Mouse (Mus musculus): ENCODE data around the gene Megf11. TPM values are rescaled to one million over a fixed set of nuclear protein-coding genes. Genes with fewer than 3 reads are reported as not detected.
"Not testable (repeated sequence)": the region's sequence is repeated elsewhere in the genome, so short reads cannot be mapped to it uniquely, and the experiment has no call there.

Gene Megf11
- polyA plus RNA-seq, 1 experiment from 2014 or later, result 9.4 TPM

DNA sequence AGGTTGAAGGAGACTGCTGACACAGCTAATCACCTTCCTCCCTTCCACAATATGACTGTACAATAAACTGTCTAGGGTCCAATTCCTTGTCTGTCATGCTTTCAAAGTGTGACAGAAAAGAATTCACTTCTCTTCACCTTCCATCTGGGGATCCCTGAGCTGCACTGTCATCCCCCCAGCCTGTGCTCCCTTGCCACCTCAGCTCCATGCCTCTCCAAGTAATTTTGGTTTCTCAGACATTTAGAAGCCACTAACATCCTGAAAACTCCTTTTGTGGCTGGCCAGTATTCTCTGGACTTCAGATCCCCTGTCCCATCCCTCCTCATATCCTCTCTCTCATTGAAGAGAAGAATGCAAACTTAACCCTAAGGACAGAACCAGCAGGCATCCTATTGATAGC is 317.0 kb downstream of the Megf11 start:
- Histone ChIP-seq H3K9me3 (no peaks in the 10 kb centered on the region), H3K36me3 (peaks cover 25% of the 10 kb centered on the region), H3K4me3 (replicated peaks) (no peak overlapping the region), H3K27ac (no peak overlapping the region), H3K4me1 (replicated peaks) (no peaks in the 10 kb centered on the region; the same call in 1 of the 2 replicates), H3K4me2 (replicated peaks) (no peak overlapping the region), H3K9ac (replicated peaks) (no peak overlapping the region), H3K27me3 (no peaks in the 10 kb centered on the region)
- ATAC-seq, result no peak

DNA sequence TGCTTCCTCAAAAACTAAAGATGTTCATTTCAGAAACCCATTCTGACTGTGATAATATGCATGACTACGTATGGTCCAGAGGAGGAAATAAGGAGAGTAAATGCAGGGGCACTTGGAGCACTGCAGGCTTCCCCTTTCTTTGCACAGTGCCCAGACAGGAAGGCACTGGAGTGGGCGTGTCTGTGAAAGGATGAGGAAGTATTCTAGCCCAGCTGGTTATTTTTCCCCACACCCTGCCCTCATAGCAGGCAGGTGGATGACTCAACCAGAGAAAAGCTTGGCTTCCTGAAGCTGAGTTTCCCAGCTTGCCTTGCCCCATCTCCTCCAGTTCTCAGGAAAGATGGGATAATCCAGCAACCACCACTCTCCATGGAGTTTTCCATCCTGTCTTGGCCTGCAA is 317.5 kb downstream of the Megf11 start:
- Histone ChIP-seq H3K4me1 (replicated peaks) (no peaks in the 10 kb centered on the region; the same call in 1 of the 2 replicates), H3K27ac (no peak overlapping the region), H3K4me3 (replicated peaks) (no peak overlapping the region), H3K36me3 (peaks cover 25% of the 10 kb centered on the region), H3K4me2 (replicated peaks) (no peak overlapping the region), H3K9ac (replicated peaks) (no peak overlapping the region), H3K9me3 (no peaks in the 10 kb centered on the region), H3K27me3 (no peaks in the 10 kb centered on the region)
- ATAC-seq, result no peak
- 74% methylated on average over 2 of the region's 2 CpGs for WGBS

DNA sequence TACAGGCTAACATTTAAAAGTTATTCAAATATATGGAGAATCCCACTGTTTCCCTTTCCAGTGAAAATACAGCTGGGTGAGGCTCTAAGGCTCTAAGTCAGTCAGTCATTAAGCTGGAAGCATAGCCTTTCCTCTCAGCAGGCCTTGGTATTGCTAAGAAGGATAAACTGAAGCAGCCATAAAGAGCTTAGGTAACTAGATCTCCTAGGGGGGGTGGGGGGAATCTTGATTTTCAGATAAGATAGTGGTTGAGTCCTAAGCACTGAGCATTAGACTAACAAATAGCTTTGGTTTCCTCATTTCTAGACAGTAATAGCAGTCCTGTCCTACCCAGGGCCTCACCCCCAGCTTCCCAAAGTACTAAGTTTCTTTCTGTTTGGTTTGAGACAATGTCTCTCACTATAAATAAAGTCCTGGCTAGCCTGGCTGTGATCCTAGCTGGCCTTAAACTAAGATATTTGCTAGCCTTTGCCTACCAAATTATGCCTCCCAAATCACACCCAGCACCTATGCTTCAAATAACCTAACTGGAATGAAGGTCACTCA is 318.1 kb downstream of the Megf11 start:
- Histone ChIP-seq H3K4me2 (replicated peaks) (no peak overlapping the region), H3K9ac (replicated peaks) (no peak overlapping the region), H3K36me3 (peaks cover 28% of the 10 kb centered on the region), H3K9me3 (no peaks in the 10 kb centered on the region), H3K27me3 (no peaks in the 10 kb centered on the region), H3K4me1 (replicated peaks) (no peaks in the 10 kb centered on the region; the same call in 1 of the 2 replicates), H3K4me3 (replicated peaks) (no peak overlapping the region), H3K27ac (no peak overlapping the region)
- no peak for ATAC-seq

DNA sequence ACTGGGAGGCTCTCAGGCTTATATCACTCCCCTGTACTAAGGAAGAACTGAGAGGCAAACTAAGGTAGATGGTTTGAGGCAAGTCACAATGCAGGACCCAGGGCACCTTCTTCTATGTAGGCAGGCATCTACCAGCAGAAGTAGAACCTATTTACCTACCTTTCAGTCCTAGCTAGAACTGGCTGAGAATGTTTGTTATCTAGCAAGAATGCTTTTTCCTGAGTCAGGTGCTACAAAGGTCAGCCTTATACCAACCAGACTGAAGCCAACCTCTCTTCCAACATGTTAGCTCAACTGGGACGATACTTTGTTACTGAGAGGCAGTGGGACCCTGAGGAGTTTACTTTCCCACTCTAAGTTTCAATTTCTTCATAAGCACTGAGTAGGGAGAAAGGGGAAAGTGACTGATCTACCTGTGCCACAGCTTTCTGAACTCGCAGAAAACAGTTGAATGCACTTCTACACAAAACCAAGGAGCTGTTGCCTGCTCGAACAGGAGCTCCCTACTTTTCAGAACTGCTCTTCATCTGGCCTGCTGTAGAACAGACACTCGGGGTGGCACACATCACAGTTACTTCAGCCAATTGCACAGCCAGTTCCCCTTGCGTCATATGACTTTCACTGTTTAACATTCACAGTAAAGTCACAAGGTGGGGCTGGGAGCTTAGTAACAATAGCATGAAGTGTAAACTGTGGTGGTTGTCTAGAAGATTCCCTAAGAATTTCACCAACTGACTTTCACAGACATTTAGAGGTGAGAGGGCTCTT is 318.8 kb downstream of the Megf11 start:
- 93% methylated on average over 5 of the region's 5 CpGs for WGBS
- Histone ChIP-seq H3K9me3 (no peaks in the 10 kb centered on the region), H3K4me2 (replicated peaks) (no peak overlapping the region), H3K36me3 (peaks cover 26% of the 10 kb centered on the region), H3K4me1 (replicated peaks) (no peaks in the 10 kb centered on the region; the same call in 1 of the 2 replicates), H3K27me3 (no peaks in the 10 kb centered on the region), H3K9ac (replicated peaks) (no peak overlapping the region), H3K4me3 (replicated peaks) (no peak overlapping the region), H3K27ac (no peak overlapping the region)
- ATAC-seq, result no peak

DNA sequence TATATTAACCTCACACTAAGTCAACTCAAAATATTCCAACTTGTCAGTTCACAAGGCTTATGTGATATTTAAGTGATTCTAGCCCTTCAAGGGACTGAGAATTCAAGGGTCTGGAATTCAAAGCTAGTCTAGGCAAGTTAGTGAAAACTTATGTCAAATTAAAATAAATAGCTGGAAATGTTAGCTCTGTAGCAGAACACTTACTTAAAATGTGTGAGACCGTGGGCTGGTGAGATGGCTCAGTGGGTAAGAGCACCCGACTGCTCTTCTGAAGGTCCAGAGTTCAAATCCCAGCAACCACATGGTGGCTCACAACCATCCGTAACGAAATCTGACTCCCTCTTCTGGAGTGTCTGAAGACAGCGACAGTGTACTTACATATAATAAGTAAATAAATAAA is 324.9 kb downstream of the Megf11 start:
- H3K4me1 ChIP-seq (replicated peaks); H3K4me2 ChIP-seq (replicated peaks); H3K27ac ChIP-seq; H3K9me3 ChIP-seq; H3K27me3 ChIP-seq; H3K4me3 ChIP-seq (replicated peaks); H3K9ac ChIP-seq (replicated peaks); ATAC-seq: not testable (repeated sequence)
- 92% methylated on average over 5 of the region's 5 CpGs for WGBS
- H3K36me3 ChIP-seq, result peaks cover 23% of the 10 kb centered on the region

DNA sequence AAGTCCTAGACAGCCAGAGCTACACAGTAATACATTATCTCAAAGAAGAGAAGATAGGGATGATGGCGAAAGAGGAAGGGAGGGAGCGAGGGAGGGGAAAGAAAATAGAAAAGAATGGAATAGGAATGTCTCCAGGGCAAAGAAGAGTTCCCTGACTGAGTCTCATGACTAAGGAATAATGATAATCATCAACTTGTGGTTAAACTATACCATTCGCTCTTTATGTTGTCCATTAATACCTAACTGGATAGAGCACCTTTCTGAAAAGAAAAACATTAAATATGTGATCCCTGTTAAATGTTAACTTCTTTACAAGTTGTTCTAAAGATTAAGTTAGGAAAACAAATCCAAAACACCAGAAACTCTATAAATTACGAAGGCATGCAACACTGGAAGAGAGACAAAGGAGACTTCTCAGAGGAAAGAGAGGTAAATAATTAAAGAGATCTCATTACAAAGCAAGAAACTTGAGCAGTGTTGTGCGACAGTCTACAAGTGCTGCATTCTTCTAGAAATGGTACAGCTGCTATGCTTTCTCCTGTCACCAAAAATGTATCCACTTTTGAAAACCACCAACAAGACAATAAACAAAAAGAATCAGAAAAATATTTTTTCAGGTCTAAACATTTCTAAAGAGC is 334.2 kb downstream of the Megf11 start:
- no peaks in the 10 kb centered on the region for H3K4me1 ChIP-seq (replicated peaks)
- H3K4me2 ChIP-seq (replicated peaks), result no peak overlapping the region
- 85% methylated on average over 5 of the region's 5 CpGs for WGBS
- H3K27ac ChIP-seq, result no peak overlapping the region
- no peak for ATAC-seq
- no peaks in the 10 kb centered on the region for H3K27me3 ChIP-seq
- peaks cover 21% of the 10 kb centered on the region for H3K36me3 ChIP-seq
- H3K9ac ChIP-seq (replicated peaks), result no peak overlapping the region
- no peaks in the 10 kb centered on the region for H3K9me3 ChIP-seq
- H3K4me3 ChIP-seq (replicated peaks), result no peak overlapping the region

DNA sequence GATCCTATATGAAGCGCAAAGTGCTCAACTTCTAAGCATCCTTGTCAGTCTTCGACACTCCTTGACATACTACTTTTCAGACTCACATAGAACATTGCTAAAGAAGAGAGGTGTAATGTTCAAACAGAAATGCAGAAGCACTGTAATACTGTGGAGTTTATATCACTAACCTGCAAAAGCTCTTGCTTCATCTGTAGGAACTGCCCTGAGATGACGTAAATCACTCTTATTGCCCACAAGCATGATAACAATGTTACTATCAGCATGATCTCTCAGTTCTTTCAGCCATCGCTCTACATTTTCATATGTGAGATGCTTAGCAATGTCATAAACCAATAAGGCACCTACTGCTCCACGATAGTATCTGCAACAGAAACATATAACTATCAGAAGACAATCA is 341.0 kb downstream of the Megf11 start:
- Histone ChIP-seq H3K27me3 (no peaks in the 10 kb centered on the region), H3K9me3 (no peaks in the 10 kb centered on the region), H3K27ac (no peak overlapping the region), H3K36me3 (peaks cover 41% of the 10 kb centered on the region), H3K4me2 (replicated peaks) (no peak overlapping the region), H3K9ac (replicated peaks) (no peak overlapping the region), H3K4me1 (replicated peaks) (0 out of 2 replicates have a peak, but pooled peaks cover 5% of the 10 kb centered on the region), H3K4me3 (replicated peaks) (no peak overlapping the region)
- ATAC-seq, result no peak
- WGBS, result 96% methylated on average over 5 of the region's 5 CpGs

DNA sequence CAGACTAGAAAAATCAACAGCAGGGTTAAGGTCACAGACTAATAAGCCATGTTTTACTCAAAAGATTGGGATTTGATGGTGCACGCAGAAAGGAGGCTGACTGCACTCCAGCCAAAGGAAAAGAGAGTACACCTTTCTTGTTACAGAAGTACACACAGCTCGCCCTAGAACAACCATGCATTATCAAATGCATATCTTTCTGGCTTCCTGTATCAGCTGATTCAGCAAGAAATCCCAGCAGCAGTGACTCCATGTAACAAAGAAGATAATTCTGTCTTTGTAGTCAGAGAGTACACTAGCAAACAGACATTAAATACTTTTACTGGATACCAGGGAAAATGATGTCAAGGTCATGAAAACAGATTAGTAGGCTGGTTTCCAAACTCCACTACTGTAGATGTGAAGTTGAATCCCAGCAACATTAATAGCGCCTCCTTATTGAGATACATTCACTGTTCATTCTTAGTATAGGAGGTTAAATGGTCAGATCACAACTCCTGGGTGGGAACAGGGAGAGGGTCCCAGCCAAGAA is 345.7 kb downstream of the Megf11 start:
- Histone ChIP-seq H3K27me3 (no peaks in the 10 kb centered on the region), H3K4me2 (replicated peaks) (no peak overlapping the region), H3K4me3 (replicated peaks) (no peak overlapping the region), H3K27ac (no peak overlapping the region), H3K9ac (replicated peaks) (no peak overlapping the region), H3K9me3 (no peaks in the 10 kb centered on the region), H3K4me1 (replicated peaks) (peaks cover 9% of the 10 kb centered on the region), H3K36me3 (peaks cover 18% of the 10 kb centered on the region)
- WGBS, result 92% methylated on average over 3 of the region's 3 CpGs
- no peak for ATAC-seq

DNA sequence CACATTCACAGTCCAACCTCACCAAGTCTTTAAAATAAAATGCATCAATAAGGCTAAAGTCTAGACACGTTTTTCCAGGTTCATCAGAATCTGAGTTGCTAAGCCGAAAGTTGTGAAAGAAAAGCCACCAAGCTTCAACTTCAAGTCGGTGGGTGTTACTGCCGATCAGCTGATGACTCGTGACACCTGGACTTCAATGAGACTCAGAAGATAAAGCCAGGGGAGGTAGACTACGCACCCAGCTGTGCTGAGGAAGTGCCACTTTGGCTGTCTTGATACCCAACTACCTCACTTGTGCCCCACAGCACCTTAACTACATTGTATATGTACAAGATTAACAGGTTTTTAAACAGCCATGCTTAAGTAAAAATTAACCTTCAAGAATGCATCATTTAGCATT is 348.7 kb downstream of the Megf11 start:
- H3K4me1 ChIP-seq (replicated peaks), result peaks cover 10% of the 10 kb centered on the region
- ATAC-seq, result no peak
- H3K9me3 ChIP-seq, result no peaks in the 10 kb centered on the region
- WGBS, result 87% methylated on average over 6 of the region's 6 CpGs
- H3K27me3 ChIP-seq, result no peaks in the 10 kb centered on the region
- H3K9ac ChIP-seq (replicated peaks), result no peak overlapping the region
- no peak overlapping the region for H3K27ac ChIP-seq
- no peak overlapping the region for H3K4me2 ChIP-seq (replicated peaks)
- peaks cover 3% of the 10 kb centered on the region; the same call in 1 of the 2 replicates for H3K36me3 ChIP-seq
- no peak overlapping the region for H3K4me3 ChIP-seq (replicated peaks)

DNA sequence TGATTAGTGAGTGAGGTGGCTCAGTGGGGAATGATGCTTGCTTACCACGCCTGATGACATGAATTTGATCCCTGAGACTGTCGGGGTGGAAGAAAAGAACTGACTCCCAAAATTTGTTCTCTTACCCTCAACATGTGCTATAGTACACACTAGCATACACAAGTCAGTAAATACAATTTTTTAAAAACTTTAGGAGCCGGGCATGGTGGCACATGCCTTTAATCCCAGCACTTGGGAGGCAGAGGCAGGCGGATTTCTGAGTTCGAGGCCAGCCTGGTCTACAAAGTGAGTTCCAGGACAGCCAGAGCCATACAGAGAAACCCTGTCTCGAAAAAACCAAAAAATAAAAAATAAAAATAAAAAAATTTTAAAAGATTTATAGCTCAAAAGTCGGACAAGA is 349.6 kb downstream of the Megf11 start:
- H3K4me1 ChIP-seq (replicated peaks); H3K27ac ChIP-seq; H3K27me3 ChIP-seq; H3K4me3 ChIP-seq (replicated peaks); H3K4me2 ChIP-seq (replicated peaks); H3K9ac ChIP-seq (replicated peaks); ATAC-seq; H3K9me3 ChIP-seq; H3K36me3 ChIP-seq: not testable (repeated sequence)
- 91% methylated on average over 7 of the region's 7 CpGs for WGBS

DNA sequence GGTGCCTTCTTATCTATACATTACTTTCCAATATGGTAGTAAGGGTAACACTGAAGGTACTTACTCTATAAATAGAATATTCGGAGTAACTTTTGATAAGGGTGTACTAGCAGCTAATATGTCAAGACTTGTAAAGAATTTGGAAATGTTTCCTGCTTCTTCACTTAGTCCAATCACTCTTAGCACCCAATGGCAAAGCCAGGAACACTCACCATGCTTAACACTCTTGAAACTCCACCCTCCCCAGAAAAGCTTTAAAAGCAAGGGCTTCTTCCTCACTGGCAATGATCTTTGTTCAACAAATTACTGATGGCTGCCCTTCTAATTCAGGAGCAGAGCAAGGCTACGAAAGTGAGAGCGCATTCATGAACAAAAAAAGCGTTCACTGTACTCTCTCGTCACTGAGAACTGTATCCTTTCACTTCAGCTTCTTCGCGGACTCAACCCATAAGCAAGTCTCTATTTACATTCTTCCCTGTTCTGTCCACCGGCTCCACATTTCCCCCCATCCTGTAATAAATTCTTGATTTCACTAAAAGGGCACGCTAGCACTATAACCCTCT is 350.7 kb downstream of the Megf11 start:
- WGBS, result 15% methylated on average over 9 of the region's 9 CpGs
- ATAC-seq, result no peak
- H3K4me3 ChIP-seq (replicated peaks), result peak overlapping the region; percentile 85
- H3K27ac ChIP-seq, result peak overlapping the region; percentile 93
- peak overlapping the region; percentile 79 for H3K4me2 ChIP-seq (replicated peaks)
- no peaks in the 10 kb centered on the region for H3K9me3 ChIP-seq
- H3K4me1 ChIP-seq (replicated peaks), result peaks cover 8% of the 10 kb centered on the region
- H3K9ac ChIP-seq (replicated peaks), result peak overlapping the region; percentile 88
- H3K36me3 ChIP-seq, result peaks cover under 1% of the 10 kb centered on the region; the same call in 1 of the 2 replicates
- no peaks in the 10 kb centered on the region for H3K27me3 ChIP-seq

Data from midbrain, embryonic 13.5 days (tissue).